Mouse (Mus musculus): ENCODE results near the gene Anp32e. TPM values are rescaled to one million over a fixed set of nuclear protein-coding genes. Genes with fewer than 3 reads are reported as not detected.

Anp32e gene
- 68.1 TPM for polyA plus RNA-seq (2014; fragmentation: Illumina TruSeq; extraction: RNeasy Lipid Tissue Mini Kit (QIAGEN cat#74804); ENCODE audit: low read depth, low replicate concordance)

GRCm38 (mm10) chr3:95928658-95929503, at the start of gene Anp32e:
Anp32e (plus strand) TSS chr3:95929246.

GRCm38 (mm10) chr3:95881979-95882815, 46.8 kb upstream of the Anp32e start, which contains the start of gene Ciart:
Ciart (minus strand) TSS chr3:95882251.

GRCm38 (mm10) chr3:95891211-95892065, 37.6 kb upstream of the Anp32e start, which contains the start of gene BC028528:
BC028528 (minus strand) TSS chr3:95892005.

GRCm38 (mm10) chr3:95893606-95894316, 35.3 kb upstream of the Anp32e start, which contains the start of gene Aph1a:
Aph1a (plus strand) TSS chr3:95893969.

GRCm38 (mm10) chr3:95904568-95904967, 24.5 kb upstream of the Anp32e start, which contains the start of gene Car14:
Car14 (minus strand) TSS chr3:95904691.

GRCm38 (mm10) chr3:95995802-95996428, 66.9 kb downstream of the Anp32e start, which contains the start of gene Plekho1:
Plekho1 (minus strand) TSS chr3:95996001.

Other genes with a start within 250 kb of the Anp32e start
- gene Adamtsl4, start 241.3 kb upstream of the Anp32e start, polyA plus RNA-seq (2014; fragmentation: Illumina TruSeq; extraction: RNeasy Lipid Tissue Mini Kit (QIAGEN cat#74804); ENCODE audit: low read depth, low replicate concordance) = 41.3 TPM
- gene Ecm1, start 189.7 kb upstream of the Anp32e start, polyA plus RNA-seq (2014; fragmentation: Illumina TruSeq; extraction: RNeasy Lipid Tissue Mini Kit (QIAGEN cat#74804); ENCODE audit: low read depth, low replicate concordance) = 54.6 TPM
- gene Tars2, start 169.0 kb upstream of the Anp32e start, polyA plus RNA-seq (2014; fragmentation: Illumina TruSeq; extraction: RNeasy Lipid Tissue Mini Kit (QIAGEN cat#74804); ENCODE audit: low read depth, low replicate concordance) = 42.7 TPM
- 17.4 TPM for gene Rprd2, start 110.4 kb upstream of the Anp32e start, polyA plus RNA-seq (2014; fragmentation: Illumina TruSeq; extraction: RNeasy Lipid Tissue Mini Kit (QIAGEN cat#74804); ENCODE audit: low read depth, low replicate concordance)
- 20.2 TPM for gene Prpf3, start 73.4 kb upstream of the Anp32e start, polyA plus RNA-seq (2014; fragmentation: Illumina TruSeq; extraction: RNeasy Lipid Tissue Mini Kit (QIAGEN cat#74804); ENCODE audit: low read depth, low replicate concordance)
- gene Mrps21, start 57.7 kb upstream of the Anp32e start, polyA plus RNA-seq (2014; fragmentation: Illumina TruSeq; extraction: RNeasy Lipid Tissue Mini Kit (QIAGEN cat#74804); ENCODE audit: low read depth, low replicate concordance) = 443 TPM
- 3.8 TPM for gene Ciart, start 47.0 kb upstream of the Anp32e start, polyA plus RNA-seq (2014; fragmentation: Illumina TruSeq; extraction: RNeasy Lipid Tissue Mini Kit (QIAGEN cat#74804); ENCODE audit: low read depth, low replicate concordance)
- 17.9 TPM for gene BC028528, start 37.2 kb upstream of the Anp32e start, polyA plus RNA-seq (2014; fragmentation: Illumina TruSeq; extraction: RNeasy Lipid Tissue Mini Kit (QIAGEN cat#74804); ENCODE audit: low read depth, low replicate concordance)
- 82.4 TPM for gene Aph1a, start 35.3 kb upstream of the Anp32e start, polyA plus RNA-seq (2014; fragmentation: Illumina TruSeq; extraction: RNeasy Lipid Tissue Mini Kit (QIAGEN cat#74804); ENCODE audit: low read depth, low replicate concordance)
- gene Car14, start 24.6 kb upstream of the Anp32e start, polyA plus RNA-seq (2014; fragmentation: Illumina TruSeq; extraction: RNeasy Lipid Tissue Mini Kit (QIAGEN cat#74804); ENCODE audit: low read depth, low replicate concordance) = 199 TPM
- 86.2 TPM for gene Plekho1, start 66.8 kb downstream of the Anp32e start, polyA plus RNA-seq (2014; fragmentation: Illumina TruSeq; extraction: RNeasy Lipid Tissue Mini Kit (QIAGEN cat#74804); ENCODE audit: low read depth, low replicate concordance)
- gene Vps45, start 129.2 kb downstream of the Anp32e start, polyA plus RNA-seq (2014; fragmentation: Illumina TruSeq; extraction: RNeasy Lipid Tissue Mini Kit (QIAGEN cat#74804); ENCODE audit: low read depth, low replicate concordance) = 16.6 TPM
- gene Otud7b, start 175.3 kb downstream of the Anp32e start, polyA plus RNA-seq (2014; fragmentation: Illumina TruSeq; extraction: RNeasy Lipid Tissue Mini Kit (QIAGEN cat#74804); ENCODE audit: low read depth, low replicate concordance) = 26.9 TPM
- gene Mtmr11, start 232.8 kb downstream of the Anp32e start, polyA plus RNA-seq (2014; fragmentation: Illumina TruSeq; extraction: RNeasy Lipid Tissue Mini Kit (QIAGEN cat#74804); ENCODE audit: low read depth, low replicate concordance) = 4.2 TPM
- gene Sf3b4, start 243.1 kb downstream of the Anp32e start, polyA plus RNA-seq (2014; fragmentation: Illumina TruSeq; extraction: RNeasy Lipid Tissue Mini Kit (QIAGEN cat#74804); ENCODE audit: low read depth, low replicate concordance) = 18.5 TPM